Mouse (Mus musculus): ENCODE data around the gene Enthd1. TPM values are rescaled to one million over a fixed set of nuclear protein-coding genes. Genes with fewer than 3 reads are reported as not detected.

Enthd1 gene
- polyA plus RNA-seq, 1 experiment = not detected

DNA sequence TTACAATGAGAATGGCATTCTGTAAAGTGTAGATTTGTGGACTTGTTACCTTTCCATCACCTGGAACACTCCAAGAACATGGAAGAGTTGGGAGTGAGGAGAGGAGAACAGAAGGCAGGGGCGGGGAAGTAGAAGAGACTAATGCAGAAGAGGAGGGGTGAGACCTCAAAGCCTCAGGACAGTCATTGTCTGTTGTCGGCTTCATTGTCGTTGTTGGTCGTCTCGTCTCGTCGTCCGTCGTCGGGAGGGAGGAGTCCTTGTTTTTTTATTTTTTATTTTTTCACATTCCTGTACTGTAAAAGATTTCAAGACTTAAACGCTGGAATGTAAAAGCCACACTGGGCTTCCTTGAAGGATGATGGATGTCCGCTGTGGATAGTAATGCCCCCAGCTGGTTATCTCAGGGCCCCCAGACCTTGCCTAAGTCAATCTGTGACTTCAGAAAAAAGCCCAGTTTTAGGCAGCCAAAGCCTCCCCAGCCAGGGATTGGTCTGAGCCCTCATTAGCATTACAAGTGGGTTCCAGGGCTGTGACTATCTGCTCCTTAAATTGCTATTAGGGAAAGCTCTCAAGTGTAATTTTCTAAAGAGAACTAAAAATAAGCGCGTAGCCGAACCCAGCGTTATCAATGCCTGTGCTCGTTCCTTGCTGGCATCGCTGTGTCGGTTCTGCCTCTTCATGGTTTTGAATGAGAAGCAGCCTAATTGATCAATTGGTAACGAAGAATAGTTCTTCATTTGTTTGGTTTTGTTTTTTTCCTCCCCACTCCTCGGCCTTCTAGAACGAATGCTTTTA, 12.4 kb upstream of the Enthd1 start:
- TF ChIP-seq POLR2A (IDR thresholded peaks at IDR 0.05; ENCODE audit: insufficient read depth, low read depth, low read length) = no peak
- TF ChIP-seq CTCF (IDR thresholded peaks at IDR 0.05; ENCODE audit: insufficient read depth, low read depth, low read length) = no peak
- H3K4me3 ChIP-seq (ENCODE audit: insufficient read depth, low read depth, low read length) = no peak overlapping the region
- H3K4me1 ChIP-seq (ENCODE audit: control insufficient read depth, insufficient read depth, low read length) = peaks cover 20% of the 10 kb centered on the region
- peak overlapping the region; percentile 28; the same call in 1 of the 2 replicates for H3K27ac ChIP-seq (ENCODE audit: insufficient read depth, low read depth, low read length)
- 13% methylated on average over 22 of the region's 22 CpGs for WGBS

DNA sequence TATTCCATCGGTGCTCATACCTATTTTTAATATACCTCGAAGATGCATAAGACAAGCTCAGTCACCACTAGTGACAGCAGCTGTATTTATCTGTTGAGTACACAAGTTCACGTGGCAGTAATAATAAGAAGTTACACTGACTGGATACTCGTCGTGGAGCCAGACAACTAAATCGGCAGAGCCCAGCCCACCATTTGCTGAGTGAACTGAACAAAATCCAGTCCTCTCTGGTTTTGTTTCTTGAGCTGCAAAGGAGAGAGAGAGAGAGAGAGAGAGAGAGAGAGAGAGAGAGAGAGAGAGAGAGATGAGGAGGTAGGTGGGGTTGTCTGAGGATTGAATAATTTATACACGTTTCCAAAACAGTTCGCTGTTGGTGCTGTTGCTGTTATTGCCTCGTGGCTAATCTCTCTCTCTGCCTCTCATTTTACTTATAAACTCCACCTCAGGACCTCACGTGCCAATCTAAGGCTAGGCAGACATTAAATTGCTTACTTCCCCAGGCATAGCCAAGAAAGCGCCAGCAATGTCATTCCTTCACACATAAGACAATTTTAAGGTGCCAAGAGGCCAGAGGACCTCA, 11.5 kb upstream of the Enthd1 start:
- TF ChIP-seq POLR2A (IDR thresholded peaks at IDR 0.05; ENCODE audit: insufficient read depth, low read depth, low read length) = no peak
- TF ChIP-seq CTCF (IDR thresholded peaks at IDR 0.05; ENCODE audit: insufficient read depth, low read depth, low read length) = no peak
- 43% methylated on average over 11 of the region's 11 CpGs for WGBS
- Histone ChIP-seq H3K4me3 (ENCODE audit: insufficient read depth, low read depth, low read length) (no peak overlapping the region), H3K27ac (ENCODE audit: insufficient read depth, low read depth, low read length) (no peak overlapping the region), H3K4me1 (ENCODE audit: control insufficient read depth, insufficient read depth, low read length) (peaks cover 17% of the 10 kb centered on the region)

DNA sequence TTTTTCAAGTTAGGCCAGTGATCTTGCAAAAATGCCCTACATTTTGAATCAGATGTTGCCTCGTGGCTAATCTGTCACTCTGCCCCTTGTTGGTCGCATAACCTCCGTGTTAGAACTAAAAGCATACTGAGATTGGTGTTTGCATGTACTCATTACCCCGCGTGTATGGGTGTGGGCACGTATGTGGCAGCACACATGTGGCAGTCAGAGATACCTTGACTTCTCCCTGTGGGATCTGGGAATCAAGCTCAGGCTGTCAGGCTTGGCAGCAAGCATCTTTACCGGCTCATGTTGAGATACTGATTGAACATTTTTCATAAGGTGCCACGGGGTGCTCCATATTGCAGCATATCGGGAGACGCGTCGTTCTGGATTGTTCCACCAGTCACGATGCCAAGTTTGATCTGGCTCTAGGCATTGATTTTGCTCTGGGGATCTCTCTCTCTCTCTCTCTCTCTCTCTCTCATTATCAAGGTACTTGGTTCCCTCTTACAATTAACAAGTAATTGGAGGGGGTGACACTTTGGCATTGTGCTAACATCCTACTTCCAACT, 10.9 kb upstream of the Enthd1 start:
- TF ChIP-seq POLR2A (IDR thresholded peaks at IDR 0.05; ENCODE audit: insufficient read depth, low read depth, low read length) (no peak), CTCF (IDR thresholded peaks at IDR 0.05; ENCODE audit: insufficient read depth, low read depth, low read length) (no peak)
- 79% methylated on average over 13 of the region's 13 CpGs for WGBS

DNA sequence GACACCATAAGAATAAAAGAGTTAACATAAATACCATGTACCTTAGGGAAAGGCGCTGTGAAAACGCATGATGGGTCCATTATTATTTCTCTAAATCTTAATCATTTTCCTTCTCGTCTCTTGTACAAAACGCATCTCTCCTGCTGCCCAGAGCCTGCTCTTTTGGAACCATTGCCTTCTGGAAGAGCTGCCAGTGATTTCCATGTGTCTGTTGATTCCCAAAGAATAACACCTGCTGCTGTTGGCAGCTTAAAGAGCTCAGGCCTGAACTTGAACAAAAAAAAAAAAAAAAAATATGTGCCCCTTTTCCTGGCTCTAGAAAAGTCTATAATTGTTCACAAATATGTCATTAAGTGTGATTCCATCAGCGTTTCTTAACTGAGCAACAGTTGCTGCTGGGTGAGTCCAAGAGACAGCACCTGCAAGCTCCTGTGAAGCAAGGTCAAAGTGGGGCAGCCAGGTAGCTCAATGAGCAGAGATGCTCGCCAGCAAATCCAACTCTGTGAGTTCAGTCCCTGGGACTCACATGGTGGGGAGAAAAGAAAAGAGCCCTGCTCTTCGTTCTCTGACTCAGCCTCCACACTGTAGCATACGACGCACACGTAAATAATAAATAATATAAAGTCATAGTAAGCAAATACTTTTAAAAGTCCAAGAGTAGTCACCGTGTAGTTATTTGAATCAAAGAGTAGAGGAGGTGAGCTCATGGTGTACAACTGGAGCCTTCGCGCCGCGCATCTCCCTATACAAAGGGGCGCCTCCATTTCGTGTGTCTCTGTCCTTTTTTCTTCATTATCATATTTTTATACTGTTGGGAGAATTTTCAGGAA, 9.5 kb upstream of the Enthd1 start:
- peaks cover 17% of the 10 kb centered on the region for H3K4me1 ChIP-seq (ENCODE audit: control insufficient read depth, insufficient read depth, low read length)
- H3K4me3 ChIP-seq (ENCODE audit: insufficient read depth, low read depth, low read length) = no peak overlapping the region
- no peak overlapping the region for H3K27ac ChIP-seq (ENCODE audit: insufficient read depth, low read depth, low read length)
- WGBS = 93% methylated on average over 17 of the region's 17 CpGs
- no peak for TF ChIP-seq CTCF (IDR thresholded peaks at IDR 0.05; ENCODE audit: insufficient read depth, low read depth, low read length)
- no peak for TF ChIP-seq POLR2A (IDR thresholded peaks at IDR 0.05; ENCODE audit: insufficient read depth, low read depth, low read length)

More for the DNA sequence above, 10.9 kb upstream of the Enthd1 start:
- Histone ChIP-seq H3K4me3 (ENCODE audit: insufficient read depth, low read depth, low read length) (no peak overlapping the region), H3K4me1 (ENCODE audit: control insufficient read depth, insufficient read depth, low read length) (peaks cover 17% of the 10 kb centered on the region), H3K27ac (ENCODE audit: insufficient read depth, low read depth, low read length) (no peak overlapping the region)

DNA sequence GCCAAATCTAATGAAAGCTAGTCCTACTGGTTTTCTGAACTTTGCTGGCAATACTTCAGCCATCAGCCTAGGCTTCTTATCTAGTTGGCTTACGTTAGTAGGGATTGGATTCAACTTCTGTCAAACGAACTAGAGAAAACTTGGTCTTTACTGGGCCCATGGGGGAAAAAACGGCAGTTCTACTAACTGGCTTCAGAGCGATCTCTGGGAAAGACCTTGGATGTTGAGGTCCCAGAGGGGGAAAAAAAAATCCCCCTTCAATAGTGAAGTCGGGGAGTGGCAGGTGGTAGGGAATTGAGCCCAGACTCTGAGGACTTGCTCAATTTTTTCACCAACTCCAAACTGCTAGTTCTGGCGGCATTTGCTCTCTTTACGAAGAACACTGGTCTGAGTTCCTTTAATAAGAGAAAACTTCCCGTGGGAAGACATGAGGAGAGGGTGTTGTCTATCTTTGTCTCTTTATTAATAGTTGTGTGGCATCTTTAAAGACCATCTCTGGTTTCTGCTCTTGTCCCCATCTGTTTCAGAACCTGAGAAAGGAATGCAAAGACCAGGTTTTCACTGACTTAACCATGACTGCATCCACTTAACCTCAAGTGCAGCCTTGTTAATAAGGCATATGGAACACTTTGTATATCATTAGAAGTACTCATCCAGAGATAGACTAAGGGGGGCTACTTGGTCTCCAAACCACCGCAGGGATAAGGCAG, 8.0 kb upstream of the Enthd1 start:
- no peak overlapping the region for H3K4me3 ChIP-seq (ENCODE audit: insufficient read depth, low read depth, low read length)
- TF ChIP-seq POLR2A (IDR thresholded peaks at IDR 0.05; ENCODE audit: insufficient read depth, low read depth, low read length) (no peak), CTCF (IDR thresholded peaks at IDR 0.05; ENCODE audit: insufficient read depth, low read depth, low read length) (no peak)
- H3K27ac ChIP-seq (ENCODE audit: insufficient read depth, low read depth, low read length) = no peak overlapping the region
- peaks cover 14% of the 10 kb centered on the region for H3K4me1 ChIP-seq (ENCODE audit: control insufficient read depth, insufficient read depth, low read length)
- WGBS = 78% methylated on average over 9 of the region's 9 CpGs

DNA sequence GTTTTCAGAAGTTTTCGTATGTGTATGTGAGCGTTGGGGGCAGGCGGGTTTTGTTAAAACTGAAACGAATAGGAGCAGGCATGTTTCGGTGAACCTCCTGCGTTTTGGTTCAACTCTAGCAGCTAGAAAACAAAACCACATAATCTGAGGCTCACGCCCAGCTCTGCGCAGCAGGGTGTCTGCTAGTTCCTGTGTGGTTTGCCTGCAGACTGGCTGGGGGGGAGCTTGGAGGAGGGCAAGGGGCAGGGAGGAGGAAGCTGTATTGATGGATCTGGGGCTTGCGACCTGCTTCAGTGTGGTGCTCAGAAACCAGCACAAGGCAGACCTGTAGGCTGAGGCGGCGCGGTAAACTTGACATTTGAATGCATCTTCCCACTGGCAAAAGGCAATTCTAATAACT, 7.3 kb upstream of the Enthd1 start, which contains the start of gene Grap2:
Gene Grap2, plus strand, starts transcription at position 304 of the 400 bp plus-strand sequence.
- no peak within 1 kb of the TSS for H3K4me3 ChIP-seq (ENCODE audit: insufficient read depth, low read depth, low read length)
- peaks cover 10% of the 10 kb centered on the region for H3K4me1 ChIP-seq (ENCODE audit: control insufficient read depth, insufficient read depth, low read length)
- WGBS = 79% methylated on average over 12 of the region's 12 CpGs
- no peak within 1 kb of the TSS for H3K27ac ChIP-seq (ENCODE audit: insufficient read depth, low read depth, low read length)
- TF ChIP-seq POLR2A (IDR thresholded peaks at IDR 0.05; ENCODE audit: insufficient read depth, low read depth, low read length) = no peak
- no peak for TF ChIP-seq CTCF (IDR thresholded peaks at IDR 0.05; ENCODE audit: insufficient read depth, low read depth, low read length)

DNA sequence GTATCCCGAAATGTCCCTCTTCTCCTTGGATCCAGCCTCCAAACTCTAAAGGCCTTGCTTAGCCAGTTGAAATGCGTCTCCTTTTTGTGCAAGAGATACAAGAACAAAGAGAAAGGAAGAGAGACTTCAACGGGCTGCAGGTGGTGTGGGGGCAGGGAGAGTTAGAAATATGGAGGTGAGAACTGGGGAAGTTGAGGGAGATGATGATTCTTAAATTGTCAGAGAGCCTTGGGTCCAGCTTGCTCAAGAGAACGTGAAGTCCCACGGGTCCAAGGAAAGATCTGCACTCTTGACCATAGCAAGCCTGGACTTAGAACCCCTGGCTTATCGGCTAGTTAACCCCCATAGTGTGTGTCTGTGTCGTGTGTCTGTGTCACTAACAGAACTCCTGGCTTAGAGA, 6.7 kb upstream of the Enthd1 start:
- H3K27ac ChIP-seq (ENCODE audit: insufficient read depth, low read depth, low read length) = no peak overlapping the region

DNA sequence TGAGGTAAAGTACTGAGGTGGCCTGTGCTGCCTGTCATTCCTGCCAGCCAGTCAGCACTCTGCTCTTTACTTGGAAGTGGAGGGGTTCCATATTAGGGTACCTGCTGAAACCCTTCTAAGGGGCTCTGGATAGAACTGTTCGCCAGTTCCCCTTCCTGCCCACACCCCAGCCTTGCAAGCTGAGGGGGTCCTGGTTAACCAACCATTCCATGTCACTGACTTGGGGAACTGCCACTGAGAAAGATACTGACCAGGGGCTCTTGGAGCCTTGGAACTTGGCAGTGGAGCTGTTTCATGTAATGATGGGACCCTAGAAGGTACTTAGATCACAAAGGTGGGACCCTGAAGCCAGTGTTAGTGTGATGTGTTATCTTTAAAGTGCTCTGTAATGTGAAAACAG, 5.3 kb upstream of the Enthd1 start:
- no peaks in the 10 kb centered on the region; the same call in 1 of the 2 replicates for H3K4me1 ChIP-seq (ENCODE audit: control insufficient read depth, insufficient read depth, low read length)
- WGBS = 100% methylated on average over 1 of the region's 1 CpGs
- no peak overlapping the region for H3K27ac ChIP-seq (ENCODE audit: insufficient read depth, low read depth, low read length)
- TF ChIP-seq CTCF (IDR thresholded peaks at IDR 0.05; ENCODE audit: insufficient read depth, low read depth, low read length) (no peak), POLR2A (IDR thresholded peaks at IDR 0.05; ENCODE audit: insufficient read depth, low read depth, low read length) (no peak)
- H3K4me3 ChIP-seq (ENCODE audit: insufficient read depth, low read depth, low read length) = no peak overlapping the region

More for the DNA sequence above, 6.7 kb upstream of the Enthd1 start:
- TF ChIP-seq POLR2A (IDR thresholded peaks at IDR 0.05; ENCODE audit: insufficient read depth, low read depth, low read length) (no peak), CTCF (IDR thresholded peaks at IDR 0.05; ENCODE audit: insufficient read depth, low read depth, low read length) (no peak)
- WGBS = 82% methylated on average over 7 of the region's 7 CpGs
- Histone ChIP-seq H3K4me1 (ENCODE audit: control insufficient read depth, insufficient read depth, low read length) (peaks cover 3% of the 10 kb centered on the region; the same call in 1 of the 2 replicates), H3K4me3 (ENCODE audit: insufficient read depth, low read depth, low read length) (no peak overlapping the region)
